In genomic region chr19:10183299-10183983, GRCm38 (mm10) we compare ENCODE assay signal across 8 mouse cellular contexts. TPM values are rescaled to one million over a fixed set of nuclear protein-coding genes. Genes with fewer than 3 reads are reported as not detected.
A peak's percentile ranks its signal among the peaks of the same experiment; 100 is the strongest.
DNase-seq lines count a peak whose midpoint lies in the region; ATAC-seq and TF ChIP-seq lines count a peak whose summit lies in the region.

No protein-coding gene starts in this region.

- no peak for TF ChIP-seq CTCF in G1E (IDR thresholded peaks at IDR 0.05; ENCODE audit: low read depth, low read length)

- peak overlapping the region; percentile 99 for H3K9ac ChIP-seq in forebrain, embryonic 11.5 days (ENCODE audit: low read length)
- peak overlapping the region; percentile 93 for H3K9ac ChIP-seq in heart, embryonic 16.5 days (ENCODE audit: low read length)
- H3K9ac ChIP-seq in liver, embryonic 13.5 days = peak overlapping the region; percentile 93
- peak overlapping the region; percentile 96 for H3K9ac ChIP-seq in neural tube, embryonic 12.5 days

- H3K4me2 ChIP-seq in forebrain, embryonic 11.5 days (ENCODE audit: low read depth, low read length, severe bottlenecking) = peak overlapping the region; percentile 76
- peak overlapping the region; percentile 87 for H3K4me2 ChIP-seq in heart, embryonic 16.5 days (ENCODE audit: low read depth, low read length)
- peak overlapping the region; percentile 92 for H3K4me2 ChIP-seq in liver, embryonic 13.5 days
- peak overlapping the region; percentile 91 for H3K4me2 ChIP-seq in neural tube, embryonic 12.5 days (replicated peaks)

- under 1% methylated on average over 35 of the region's 35 CpGs for WGBS in forebrain, embryonic 11.5 days
- 2% methylated on average over 35 of the region's 35 CpGs for WGBS in heart, embryonic 16.5 days
- WGBS in liver, embryonic 13.5 days (ENCODE audit: insufficient replicate concordance) = 3% methylated on average over 35 of the region's 35 CpGs
- WGBS in neural tube, embryonic 12.5 days = 1% methylated on average over 35 of the region's 35 CpGs

- peak overlapping the region; percentile 90 for H3K27ac ChIP-seq in forebrain, embryonic 11.5 days (ENCODE audit: low read depth, low read length)
- peak overlapping the region; percentile 90 for H3K27ac ChIP-seq in heart, embryonic 16.5 days (ENCODE audit: low read length)
- H3K27ac ChIP-seq in liver, embryonic 13.5 days = peak overlapping the region; percentile 91
- H3K27ac ChIP-seq in neural tube, embryonic 12.5 days = peak overlapping the region; percentile 83

- peak overlapping the region; percentile 98 for H3K4me3 ChIP-seq in G1E (ENCODE audit: low read depth, low read length)
- H3K4me3 ChIP-seq in forebrain, embryonic 11.5 days (ENCODE audit: low read depth, low read length) = peak overlapping the region; percentile 96
- peak overlapping the region; percentile 81 for H3K4me3 ChIP-seq in heart, embryonic 16.5 days (ENCODE audit: low read length)
- peak overlapping the region; percentile 87 for H3K4me3 ChIP-seq in liver, embryonic 13.5 days (replicated peaks)
- H3K4me3 ChIP-seq in neural tube, embryonic 12.5 days = peak overlapping the region; percentile 61

- no peaks in the 10 kb centered on the region for H3K27me3 ChIP-seq in G1E (ENCODE audit: insufficient read depth, low read length)
- H3K27me3 ChIP-seq in forebrain, embryonic 11.5 days (ENCODE audit: control insufficient read depth, insufficient read depth, low read length) = no peaks in the 10 kb centered on the region
- H3K27me3 ChIP-seq in heart, embryonic 16.5 days (ENCODE audit: control insufficient read depth, insufficient read depth, low read length) = no peaks in the 10 kb centered on the region
- H3K27me3 ChIP-seq in liver, embryonic 13.5 days = no peaks in the 10 kb centered on the region
- H3K27me3 ChIP-seq in neural tube, embryonic 12.5 days (replicated peaks) = no peaks in the 10 kb centered on the region

- ATAC-seq in G1E (ENCODE audit: extremely low read depth, insufficient number of reproducible peaks, low FRiP score, poor library complexity, severe bottlenecking) = peak; percentile 48
- ATAC-seq in forebrain, embryonic 11.5 days (replicated peaks; ENCODE audit: low FRiP score) = peak; percentile 63
- peak; percentile 69 for ATAC-seq in heart, embryonic 16.5 days (replicated peaks; ENCODE audit: extremely low read depth, insufficient read depth, low FRiP score)
- peak; percentile 65 for ATAC-seq in liver, embryonic 13.5 days (ENCODE audit: low read depth)
- ATAC-seq in neural tube, embryonic 12.5 days (ENCODE audit: low FRiP score, low read depth) = peak; percentile 88

- DNase-seq in G1E (ENCODE audit: low spot score) = peak; percentile 66
- DNase-seq in c-Kit-negative CD71-positive TER-119-positive erythroid progenitor cells, embryonic 14.5 days (ENCODE audit: low read depth, low spot score) = peak; percentile 42
- peak; percentile 67 for DNase-seq in forebrain, embryonic 11.5 days (ENCODE audit: low spot score)
- DNase-seq in kidney, postnatal 14 days = peak; percentile 75
- DNase-seq in liver, embryonic 13.5 days = peak; percentile 52
- DNase-seq in testis, postnatal 14 days (ENCODE audit: low spot score) = peak; percentile 81

- peaks cover 2% of the 10 kb centered on the region for H3K9me3 ChIP-seq in G1E (replicated peaks)
- no peaks in the 10 kb centered on the region for H3K9me3 ChIP-seq in forebrain, embryonic 11.5 days (ENCODE audit: control insufficient read depth, low read length)
- no peaks in the 10 kb centered on the region for H3K9me3 ChIP-seq in heart, embryonic 16.5 days (replicated peaks; ENCODE audit: control insufficient read depth, low read length)
- no peaks in the 10 kb centered on the region for H3K9me3 ChIP-seq in liver, embryonic 13.5 days (replicated peaks)
- H3K9me3 ChIP-seq in neural tube, embryonic 12.5 days = no peaks in the 10 kb centered on the region

- peaks cover 49% of the 10 kb centered on the region for H3K36me3 ChIP-seq in G1E (replicated peaks)
- H3K36me3 ChIP-seq in forebrain, embryonic 11.5 days (ENCODE audit: control insufficient read depth, insufficient read depth, low read length) = peaks cover 13% of the 10 kb centered on the region
- peaks cover 20% of the 10 kb centered on the region for H3K36me3 ChIP-seq in heart, embryonic 16.5 days (ENCODE audit: control insufficient read depth, insufficient read depth)
- peaks cover 41% of the 10 kb centered on the region for H3K36me3 ChIP-seq in liver, embryonic 13.5 days
- peaks cover 36% of the 10 kb centered on the region for H3K36me3 ChIP-seq in neural tube, embryonic 12.5 days

- peaks cover 65% of the 10 kb centered on the region for H3K4me1 ChIP-seq in G1E (ENCODE audit: insufficient read depth, low read depth, low read length)
- peaks cover 14% of the 10 kb centered on the region; the same call in 1 of the 2 replicates for H3K4me1 ChIP-seq in forebrain, embryonic 11.5 days (replicated peaks; ENCODE audit: control insufficient read depth, insufficient read depth, low read length)
- peaks cover 28% of the 10 kb centered on the region for H3K4me1 ChIP-seq in heart, embryonic 16.5 days (ENCODE audit: control insufficient read depth, insufficient read depth, low read length)
- H3K4me1 ChIP-seq in liver, embryonic 13.5 days (replicated peaks) = peaks cover 48% of the 10 kb centered on the region
- peaks cover 22% of the 10 kb centered on the region for H3K4me1 ChIP-seq in neural tube, embryonic 12.5 days

RNA-seq across cellular contexts. Expression of gene Fads1, which starts 0.8 kb away (rescaled TPM):
- total RNA-seq in G1E (2014; fragmentation: Nextera tagmentation) (366 and 403 TPM in 2 replicates), G1E (2017) (143 and 145 TPM in 2 replicates)
- 298 and 307 TPM in 2 replicates for polyA plus RNA-seq in G1E (2012)
- polyA plus RNA-seq in forebrain, embryonic 11.5 days (2014; fragmentation: Nextera tagmentation; extraction: Ambion mirVana) = 192 and 196 TPM in 2 replicates
- polyA plus RNA-seq in heart, embryonic 16.5 days (2015; fragmentation: Nextera tagmentation; extraction: Ambion mirVana) = 39.8 and 44.7 TPM in 2 replicates
- 60.2 and 77.5 TPM in 2 replicates for polyA plus RNA-seq in liver, embryonic 13.5 days (2015; fragmentation: Nextera tagmentation; extraction: Ambion mirVana)
- polyA plus RNA-seq in neural tube, embryonic 12.5 days (2016; fragmentation: Nextera tagmentation; extraction: Ambion mirVana) = 162 and 167 TPM in 2 replicates

RNA-seq across cellular contexts. Expression of gene Tmem258, which starts 20.4 kb away (rescaled TPM):
- total RNA-seq in G1E (2014; fragmentation: Nextera tagmentation) (24.2 and 40.3 TPM in 2 replicates), G1E (2017) (178 and 219 TPM in 2 replicates)
- 13.9 and 20.3 TPM in 2 replicates for polyA plus RNA-seq in G1E (2012)
- polyA plus RNA-seq in forebrain, embryonic 11.5 days (2014; fragmentation: Nextera tagmentation; extraction: Ambion mirVana) = 320 and 330 TPM in 2 replicates
- 323 and 360 TPM in 2 replicates for polyA plus RNA-seq in heart, embryonic 16.5 days (2015; fragmentation: Nextera tagmentation; extraction: Ambion mirVana)
- 332 and 375 TPM in 2 replicates for polyA plus RNA-seq in liver, embryonic 13.5 days (2015; fragmentation: Nextera tagmentation; extraction: Ambion mirVana)
- polyA plus RNA-seq in neural tube, embryonic 12.5 days (2016; fragmentation: Nextera tagmentation; extraction: Ambion mirVana) = 342 and 348 TPM in 2 replicates

RNA-seq across cellular contexts. Expression of gene Fen1, which starts 20.5 kb away (rescaled TPM):
- total RNA-seq in G1E (2014; fragmentation: Nextera tagmentation) (23.1 and 30.8 TPM in 2 replicates), G1E (2017) (167 and 180 TPM in 2 replicates)
- polyA plus RNA-seq in G1E (2012) = 51.2 and 86.3 TPM in 2 replicates
- polyA plus RNA-seq in forebrain, embryonic 11.5 days (2014; fragmentation: Nextera tagmentation; extraction: Ambion mirVana) = 151 TPM in 2 replicates
- polyA plus RNA-seq in heart, embryonic 16.5 days (2015; fragmentation: Nextera tagmentation; extraction: Ambion mirVana) = 51.6 and 54.9 TPM in 2 replicates
- 190 and 208 TPM in 2 replicates for polyA plus RNA-seq in liver, embryonic 13.5 days (2015; fragmentation: Nextera tagmentation; extraction: Ambion mirVana)
- 69.6 and 73.6 TPM in 2 replicates for polyA plus RNA-seq in neural tube, embryonic 12.5 days (2016; fragmentation: Nextera tagmentation; extraction: Ambion mirVana)

RNA-seq across cellular contexts. Expression of gene Myrf, which starts 57.1 kb away (rescaled TPM):
- total RNA-seq in G1E (2014; fragmentation: Nextera tagmentation) (not detected in 2 replicates), G1E (2017) (0.12 and 0.22 TPM in 2 replicates)
- polyA plus RNA-seq in G1E (2012) = not detected in 2 replicates
- polyA plus RNA-seq in forebrain, embryonic 11.5 days (2014; fragmentation: Nextera tagmentation; extraction: Ambion mirVana) = 1.8 and 2.1 TPM in 2 replicates
- 4.2 TPM in 2 replicates for polyA plus RNA-seq in heart, embryonic 16.5 days (2015; fragmentation: Nextera tagmentation; extraction: Ambion mirVana)
- 3.2 and 3.4 TPM in 2 replicates for polyA plus RNA-seq in liver, embryonic 13.5 days (2015; fragmentation: Nextera tagmentation; extraction: Ambion mirVana)
- 1.0 and 1.4 TPM in 2 replicates for polyA plus RNA-seq in neural tube, embryonic 12.5 days (2016; fragmentation: Nextera tagmentation; extraction: Ambion mirVana)

Comparison
In these comparisons a context has a peak if more than half of its experiments do, and no peak if none do; other contexts are left out.
1. Peak in every context shown above with its lines: DNase-seq, ATAC-seq, H3K4me3 ChIP-seq and H3K27ac ChIP-seq.
2. RNA of gene Tmem258, which starts 20.4 kb away (polyA plus RNA-seq): 332 to 375 TPM in liver, embryonic 13.5 days, 342 to 348 TPM in neural tube, embryonic 12.5 days, 320 to 330 TPM in forebrain, embryonic 11.5 days and 323 to 360 TPM in heart, embryonic 16.5 days; 13.9 to 20.3 TPM in G1E; every median in the first group is over 10 times any median in the second.